Mouse (Mus musculus): ENCODE results near the gene Pip4k2c. TPM values are rescaled to one million over a fixed set of nuclear protein-coding genes. Genes with fewer than 3 reads are reported as not detected.
"Not testable (repeated sequence)": the region's sequence is repeated elsewhere in the genome, so short reads cannot be mapped to it uniquely, and the experiment has no call there.

Gene Pip4k2c
- polyA plus RNA-seq, 1 experiment from 2014 or later: 20.3 TPM

DNA sequence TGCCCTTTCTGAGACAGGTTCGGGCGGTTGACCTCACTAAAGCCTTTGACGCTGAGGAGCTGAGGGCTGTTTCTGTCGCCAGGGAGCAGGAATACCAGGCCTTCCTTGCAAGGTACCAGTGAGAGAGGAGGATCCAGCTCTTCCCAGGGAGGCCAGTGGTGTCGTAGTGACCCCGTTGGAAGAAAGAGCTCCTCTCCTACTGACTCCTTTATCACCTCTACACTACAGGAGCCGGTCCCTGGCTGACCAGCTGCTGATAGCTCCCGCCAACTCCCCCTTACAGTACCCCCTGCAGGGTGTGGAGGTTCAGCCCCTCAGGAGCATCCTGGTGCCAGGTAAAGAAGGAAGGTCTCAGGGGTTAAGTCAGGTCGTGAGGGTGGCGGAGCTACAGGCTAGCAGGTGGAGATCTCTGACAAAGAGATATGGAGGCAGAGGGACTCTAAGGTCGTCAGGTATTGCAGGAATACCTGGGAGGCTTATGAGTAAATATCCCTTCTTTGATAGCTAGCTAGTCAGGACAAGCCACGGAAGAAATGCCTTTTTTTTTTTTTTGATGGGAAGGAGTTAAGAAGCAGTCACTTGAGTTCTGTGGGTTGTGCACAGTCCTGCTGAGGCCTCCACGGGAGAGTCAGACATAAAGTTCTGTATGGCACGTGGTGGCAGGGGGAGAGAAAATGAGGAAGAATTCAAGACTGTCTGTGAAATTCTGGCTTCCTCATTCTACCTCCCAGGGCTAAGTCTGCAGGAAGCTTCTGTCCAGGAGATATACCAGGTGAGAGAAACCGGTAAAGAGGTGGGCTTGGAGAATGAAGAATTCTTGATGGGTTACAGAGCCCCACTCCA, 44.4 kb downstream of the Pip4k2c start:
- 18% methylated on average over 15 of the region's 15 CpGs for WGBS
- DNase-seq (ENCODE audit: low spot score): no peak
- H3K4me2 ChIP-seq (ENCODE audit: low read depth, severe bottlenecking): 0 out of 2 replicates have a peak overlapping the region, but pooled peaks have one; percentile 2

GRCm38 (mm10) chr10:127166404-127166715, 45.0 kb downstream of the Pip4k2c start:
- ATAC-seq (ENCODE audit: insufficient number of reproducible peaks, low FRiP score, low TSS enrichment, low read depth): no peak
- peaks cover 50% of the 10 kb centered on the region for H3K27me3 ChIP-seq (ENCODE audit: control insufficient read depth, insufficient read depth, low read length)
- H3K9ac ChIP-seq (ENCODE audit: low read length): peak overlapping the region; percentile 64
- no peak for DNase-seq (ENCODE audit: low spot score)
- 3% methylated on average over 11 of the region's 11 CpGs for WGBS
- H3K4me2 ChIP-seq (ENCODE audit: low read depth, severe bottlenecking): peak overlapping the region; percentile 99
- no peak overlapping the region for H3K27ac ChIP-seq (replicated peaks; ENCODE audit: low read depth, low read length)
- H3K36me3 ChIP-seq (ENCODE audit: control insufficient read depth, insufficient read depth, low read length): no peaks in the 10 kb centered on the region
- H3K4me1 ChIP-seq (ENCODE audit: control insufficient read depth, insufficient read depth, low read length): peaks cover 22% of the 10 kb centered on the region
- H3K4me3 ChIP-seq (ENCODE audit: low read depth, low read length): peak overlapping the region; percentile 51
- no peaks in the 10 kb centered on the region for H3K9me3 ChIP-seq (ENCODE audit: control insufficient read depth, low read length)

More for the DNA sequence above, 44.4 kb downstream of the Pip4k2c start:
- H3K4me1 ChIP-seq (ENCODE audit: control insufficient read depth, insufficient read depth, low read length): peaks cover 22% of the 10 kb centered on the region
- H3K36me3 ChIP-seq (ENCODE audit: control insufficient read depth, insufficient read depth, low read length): no peaks in the 10 kb centered on the region
- no peak overlapping the region; the same call in 1 of the 2 replicates for H3K9ac ChIP-seq (ENCODE audit: low read length)
- no peak for ATAC-seq (ENCODE audit: insufficient number of reproducible peaks, low FRiP score, low TSS enrichment, low read depth)
- no peak overlapping the region for H3K27ac ChIP-seq (replicated peaks; ENCODE audit: low read depth, low read length)
- peaks cover 50% of the 10 kb centered on the region for H3K27me3 ChIP-seq (ENCODE audit: control insufficient read depth, insufficient read depth, low read length)
- H3K9me3 ChIP-seq (ENCODE audit: control insufficient read depth, low read length): no peaks in the 10 kb centered on the region
- H3K4me3 ChIP-seq (ENCODE audit: low read depth, low read length): peak overlapping the region; percentile 51

DNA sequence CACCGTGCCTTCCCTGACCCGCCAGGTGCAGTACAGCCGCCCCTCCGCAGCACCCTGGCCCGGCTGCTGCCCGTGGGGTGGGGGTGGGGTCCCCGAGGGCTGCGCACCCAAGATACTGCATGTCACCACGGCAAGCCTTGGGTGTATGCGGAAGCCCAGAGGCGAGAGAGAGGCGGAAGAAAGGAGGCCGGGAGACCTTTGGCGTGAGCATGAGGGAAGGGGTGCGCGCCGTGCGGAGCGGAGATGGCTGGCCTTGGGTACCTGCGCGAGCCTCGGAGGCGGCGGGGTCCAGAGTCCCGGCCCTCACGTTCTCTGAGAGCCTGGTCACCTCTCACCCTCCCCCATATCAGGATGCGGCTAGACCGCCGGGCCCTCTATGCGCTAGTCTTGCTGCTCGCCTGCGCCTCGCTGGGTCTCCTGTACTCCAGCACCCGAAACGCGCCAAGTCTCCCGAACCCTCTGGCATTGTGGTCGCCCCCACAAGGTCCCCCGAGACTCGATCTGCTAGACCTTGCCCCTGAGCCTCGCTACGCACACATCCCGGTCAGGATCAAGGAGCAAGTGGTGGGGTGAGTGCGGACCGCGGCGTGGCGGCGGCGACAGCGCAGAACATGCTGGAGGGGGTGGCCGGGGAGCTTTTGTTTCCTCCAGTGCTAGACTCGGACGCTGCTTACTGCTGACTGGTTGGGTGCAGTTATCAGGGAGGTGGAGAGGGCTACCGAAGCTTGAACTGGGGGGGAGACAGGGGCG, 45.6 kb downstream of the Pip4k2c start:
- peaks cover 50% of the 10 kb centered on the region for H3K27me3 ChIP-seq (ENCODE audit: control insufficient read depth, insufficient read depth, low read length)
- H3K36me3 ChIP-seq (ENCODE audit: control insufficient read depth, insufficient read depth, low read length): no peaks in the 10 kb centered on the region
- no peaks in the 10 kb centered on the region for H3K9me3 ChIP-seq (ENCODE audit: control insufficient read depth, low read length)
- peak overlapping the region; percentile 64 for H3K9ac ChIP-seq (ENCODE audit: low read length)
- WGBS: under 1% methylated on average over 56 of the region's 56 CpGs
- peak overlapping the region; percentile 51 for H3K4me3 ChIP-seq (ENCODE audit: low read depth, low read length)
- H3K27ac ChIP-seq (replicated peaks; ENCODE audit: low read depth, low read length): no peak overlapping the region
- peak overlapping the region; percentile 99 for H3K4me2 ChIP-seq (ENCODE audit: low read depth, severe bottlenecking)
- peaks cover 18% of the 10 kb centered on the region for H3K4me1 ChIP-seq (ENCODE audit: control insufficient read depth, insufficient read depth, low read length)
- DNase-seq (ENCODE audit: low spot score) (peak; percentile 68), ATAC-seq (ENCODE audit: insufficient number of reproducible peaks, low FRiP score, low TSS enrichment, low read depth) (peak; percentile 56)

GRCm38 (mm10) chr10:127165354-127165653, 46.1 kb downstream of the Pip4k2c start:
- H3K9ac ChIP-seq (ENCODE audit: low read length): peak overlapping the region; percentile 64
- peak; percentile 67 for ATAC-seq (ENCODE audit: insufficient number of reproducible peaks, low FRiP score, low TSS enrichment, low read depth)
- peak overlapping the region; percentile 51 for H3K4me3 ChIP-seq (ENCODE audit: low read depth, low read length)
- peaks cover 15% of the 10 kb centered on the region for H3K4me1 ChIP-seq (ENCODE audit: control insufficient read depth, insufficient read depth, low read length)
- H3K27ac ChIP-seq (replicated peaks; ENCODE audit: low read depth, low read length): no peak overlapping the region
- H3K4me2 ChIP-seq (ENCODE audit: low read depth, severe bottlenecking): peak overlapping the region; percentile 99
- H3K9me3 ChIP-seq (ENCODE audit: control insufficient read depth, low read length): no peaks in the 10 kb centered on the region
- no peaks in the 10 kb centered on the region for H3K36me3 ChIP-seq (ENCODE audit: control insufficient read depth, insufficient read depth, low read length)
- H3K27me3 ChIP-seq (ENCODE audit: control insufficient read depth, insufficient read depth, low read length): peaks cover 45% of the 10 kb centered on the region
- WGBS: 0% methylated on average over 42 of the region's 42 CpGs
- no peak for DNase-seq (ENCODE audit: low spot score)

GRCm38 (mm10) chr10:127164631-127165353, 46.6 kb downstream of the Pip4k2c start, which contains the start of gene B4galnt1:
Gene B4galnt1, plus strand, starts transcription at chr10:127165225.
- WGBS: 2% methylated on average over 52 of the region's 52 CpGs
- peaks cover 40% of the 10 kb centered on the region for H3K27me3 ChIP-seq (ENCODE audit: control insufficient read depth, insufficient read depth, low read length)
- DNase-seq (ENCODE audit: low spot score): peak; percentile 85

GRCm38 (mm10) chr10:127164190-127164589, 47.2 kb downstream of the Pip4k2c start:
- 93% methylated on average over 4 of the region's 4 CpGs for WGBS
- peaks cover 34% of the 10 kb centered on the region for H3K27me3 ChIP-seq (ENCODE audit: control insufficient read depth, insufficient read depth, low read length)
- no peak overlapping the region for H3K4me3 ChIP-seq (ENCODE audit: low read depth, low read length)
- ATAC-seq (ENCODE audit: insufficient number of reproducible peaks, low FRiP score, low TSS enrichment, low read depth) (no peak), DNase-seq (ENCODE audit: low spot score) (no peak)
- H3K27ac ChIP-seq (replicated peaks; ENCODE audit: low read depth, low read length): no peak overlapping the region
- no peak overlapping the region for H3K9ac ChIP-seq (ENCODE audit: low read length)
- H3K36me3 ChIP-seq (ENCODE audit: control insufficient read depth, insufficient read depth, low read length): no peaks in the 10 kb centered on the region
- H3K4me2 ChIP-seq (ENCODE audit: low read depth, severe bottlenecking): no peak overlapping the region; the same call in 1 of the 2 replicates
- no peaks in the 10 kb centered on the region for H3K9me3 ChIP-seq (ENCODE audit: control insufficient read depth, low read length)
- H3K4me1 ChIP-seq (ENCODE audit: control insufficient read depth, insufficient read depth, low read length): peaks cover 13% of the 10 kb centered on the region

More at GRCm38 (mm10) chr10:127164631-127165353, 46.6 kb downstream of the Pip4k2c start, which contains the start of gene B4galnt1:
- H3K9me3 ChIP-seq (ENCODE audit: control insufficient read depth, low read length): no peaks in the 10 kb centered on the region
- H3K36me3 ChIP-seq (ENCODE audit: control insufficient read depth, insufficient read depth, low read length): no peaks in the 10 kb centered on the region
- H3K4me3 ChIP-seq (ENCODE audit: low read depth, low read length): peak within 1 kb of the TSS; percentile 51
- H3K27ac ChIP-seq (replicated peaks; ENCODE audit: low read depth, low read length): no peak within 1 kb of the TSS
- peak within 1 kb of the TSS; percentile 99 for H3K4me2 ChIP-seq (ENCODE audit: low read depth, severe bottlenecking)
- peaks cover 13% of the 10 kb centered on the region for H3K4me1 ChIP-seq (ENCODE audit: control insufficient read depth, insufficient read depth, low read length)
- ATAC-seq (ENCODE audit: insufficient number of reproducible peaks, low FRiP score, low TSS enrichment, low read depth): peak; percentile 79
- peak within 1 kb of the TSS; percentile 64 for H3K9ac ChIP-seq (ENCODE audit: low read length)

GRCm38 (mm10) chr10:127162771-127163261, 48.6 kb downstream of the Pip4k2c start:
- H3K9ac ChIP-seq (ENCODE audit: low read length); ATAC-seq (ENCODE audit: insufficient number of reproducible peaks, low FRiP score, low TSS enrichment, low read depth); DNase-seq (ENCODE audit: low spot score); H3K9me3 ChIP-seq (ENCODE audit: control insufficient read depth, low read length); H3K4me3 ChIP-seq (ENCODE audit: low read depth, low read length); H3K36me3 ChIP-seq (ENCODE audit: control insufficient read depth, insufficient read depth, low read length); H3K27ac ChIP-seq (replicated peaks; ENCODE audit: low read depth, low read length); H3K4me2 ChIP-seq (ENCODE audit: low read depth, severe bottlenecking): not testable (repeated sequence)
- peaks cover 12% of the 10 kb centered on the region for H3K4me1 ChIP-seq (ENCODE audit: control insufficient read depth, insufficient read depth, low read length)
- H3K27me3 ChIP-seq (ENCODE audit: control insufficient read depth, insufficient read depth, low read length): peaks cover 28% of the 10 kb centered on the region
- 49% methylated on average over 7 of the region's 7 CpGs for WGBS

- H3K9ac ChIP-seq (ENCODE audit: low read length): no peak overlapping the region
- ATAC-seq (ENCODE audit: insufficient number of reproducible peaks, low FRiP score, low TSS enrichment, low read depth): no peak
- no peak overlapping the region for H3K4me3 ChIP-seq (ENCODE audit: low read depth, low read length)
- peaks cover 7% of the 10 kb centered on the region for H3K27me3 ChIP-seq (ENCODE audit: control insufficient read depth, insufficient read depth, low read length)
- 73% methylated on average over 3 of the region's 3 CpGs for WGBS
- H3K27ac ChIP-seq (replicated peaks; ENCODE audit: low read depth, low read length): no peak overlapping the region
- no peaks in the 10 kb centered on the region for H3K9me3 ChIP-seq (ENCODE audit: control insufficient read depth, low read length)
- peaks cover 6% of the 10 kb centered on the region for H3K4me1 ChIP-seq (ENCODE audit: control insufficient read depth, insufficient read depth, low read length)
- no peaks in the 10 kb centered on the region for H3K36me3 ChIP-seq (ENCODE audit: control insufficient read depth, insufficient read depth, low read length)
- H3K4me2 ChIP-seq (ENCODE audit: low read depth, severe bottlenecking): no peak overlapping the region
- DNase-seq (ENCODE audit: low spot score): no peak
These were observed 50.7 kb downstream of the Pip4k2c start for GRCm38 (mm10) chr10:127160728-127161127.

All from limb, embryonic 11.5 days (tissue).